Mouse (Mus musculus) telencephalon, adult 2 months (tissue): ENCODE data around the gene Olfr639.
"Not testable (repeated sequence)": the region's sequence is repeated elsewhere in the genome, so short reads cannot be mapped to it uniquely, and the experiment has no call there.

Experiments used
- DNase-seq: peaks from one replicate; pipeline ENCODE4 v3.0.0-alpha.2; 2011; ENCODE audit warnings: low read depth, low spot score

Gene Olfr639

GRCm38 (mm10) chr7:104017203-104017602, at the start of gene Olfr639:
Gene Olfr639 (minus strand): TSS chr7:104017303.
- DNase-seq, result no peak

- no peak for DNase-seq
These were observed 44.2 kb upstream of the Olfr639 start, which contains the start of gene 4930516K23Rik for GRCm38 (mm10) chr7:104061345-104061744. Gene 4930516K23Rik (minus strand): TSS chr7:104061445.

GRCm38 (mm10) chr7:104059215-104059614, 42.1 kb upstream of the Olfr639 start:
- DNase-seq, result no peak

GRCm38 (mm10) chr7:104052566-104052965, 35.5 kb upstream of the Olfr639 start, which contains the start of gene Olfr642:
Gene Olfr642 (minus strand): TSS chr7:104052666.
- DNase-seq, result no peak

- DNase-seq, result no peak
These were observed 33.6 kb upstream of the Olfr639 start for GRCm38 (mm10) chr7:104050745-104051144.

GRCm38 (mm10) chr7:104035145-104035544, 18.0 kb upstream of the Olfr639 start, which contains the start of gene Olfr641:
Gene Olfr641 (plus strand): TSS chr7:104035445.
- no peak for DNase-seq

- DNase-seq, result no peak
These were observed 9.9 kb upstream of the Olfr639 start for GRCm38 (mm10) chr7:104026978-104027377.

- no peak for DNase-seq
These were observed 8.4 kb upstream of the Olfr639 start, which contains the start of gene Olfr640 for GRCm38 (mm10) chr7:104025473-104025872. Gene Olfr640 (minus strand): TSS chr7:104025573.

GRCm38 (mm10) chr7:104021651-104022050, 4.5 kb upstream of the Olfr639 start:
- no peak for DNase-seq

GRCm38 (mm10) chr7:104018953-104019352, 1.9 kb upstream of the Olfr639 start:
- no peak for DNase-seq

- DNase-seq, result no peak
These were observed 18.0 kb downstream of the Olfr639 start for GRCm38 (mm10) chr7:103999124-103999523.

GRCm38 (mm10) chr7:103998446-103998845, 18.7 kb downstream of the Olfr639 start, which contains the start of gene Olfr638:
Gene Olfr638 (plus strand): TSS chr7:103998746.
- DNase-seq, result no peak

- DNase-seq, result no peak
These were observed 45.3 kb downstream of the Olfr639 start for GRCm38 (mm10) chr7:103971782-103972181.

GRCm38 (mm10) chr7:103970852-103971251, 46.3 kb downstream of the Olfr639 start, which contains the start of gene Olfr635:
Gene Olfr635 (plus strand): TSS chr7:103971152.
- DNase-seq, result no peak

- not testable (repeated sequence) for DNase-seq
These were observed 50.2 kb downstream of the Olfr639 start for GRCm38 (mm10) chr7:103966873-103967272.
